Mouse (Mus musculus) liver, embryonic 14.5 days (tissue): ENCODE results near the gene Ccdc170. TPM values are rescaled to one million over a fixed set of nuclear protein-coding genes. Genes with fewer than 3 reads are reported as not detected.
"Not testable (repeated sequence)": the region's sequence is repeated elsewhere in the genome, so short reads cannot be mapped to it uniquely, and the experiment has no call there.

ENCODE experiments used
- ATAC-seq: fragments of 200-750 bp; cut with Nextera tagmentation; 2 replicates; pipeline ENCODE4 v1.8.0; 2017; ENCODE audit warnings: moderate number of reproducible peaks, mild to moderate bottlenecking, moderate library complexity; ENCODE audit not compliant: insufficient read depth
- DNase-seq, 3 experiments: peaks; one replicate each; pipeline ENCODE4 v3.0.0-alpha.2; 2012 to 2013; ENCODE audit warnings: low read depth in 3 of 3, low spot score in 3 of 3
- H3K27ac ChIP-seq: fragments of 300-500 bp; sonication (generic); 2 replicates; pipeline ENCODE4 v1.5.1; 2014; ENCODE audit warnings: moderate library complexity, mild to moderate bottlenecking, control low read depth, inconsistent platforms
- H3K27me3 ChIP-seq: fragments of 300-500 bp; sonication (generic); 2 replicates; pipeline ENCODE4 v1.6.1; 2014; ENCODE audit warnings: mild to moderate bottlenecking, low read length, moderate library complexity; ENCODE audit not compliant: control insufficient read depth, insufficient read depth
- H3K36me3 ChIP-seq: fragments of 300-500 bp; sonication (generic); replicated peaks from 2 replicates; pipeline ENCODE4 v1.6.1; 2014; ENCODE audit warnings: low read depth; ENCODE audit not compliant: control insufficient read depth, insufficient read depth
- H3K4me1 ChIP-seq, 2 experiments: fragments of 200-500 bp in 1 of 2; fragments of 300-500 bp in 1 of 2; sonication (generic) in 1 of 2; replicated peaks; 2 replicates each; pipeline ENCODE4 v1.6.1; 2012 to 2014; ENCODE audit warnings: antibody characterized with exemption in 1 of 2, inconsistent platforms in 1 of 2, low read length in 1 of 2; ENCODE audit not compliant: control insufficient read depth in 2 of 2, insufficient read depth in 2 of 2
- H3K4me2 ChIP-seq: fragments of 300-500 bp; sonication (generic); 2 replicates; pipeline ENCODE4 v1.6.1; 2014; ENCODE audit warnings: low read depth, mild to moderate bottlenecking, control low read depth, moderate library complexity
- H3K4me3 ChIP-seq, 2 experiments: fragments of 200-500 bp in 1 of 2; fragments of 300-500 bp in 1 of 2; sonication (generic) in 1 of 2; 2 replicates each; pipeline ENCODE4 v1.5.1; 2012 to 2014; ENCODE audit warnings: low read depth in 2 of 2, low read length in 2 of 2, mild to moderate bottlenecking in 2 of 2, control low read depth in 1 of 2, inconsistent platforms in 1 of 2, moderate library complexity in 1 of 2; ENCODE audit not compliant: insufficient read depth in 1 of 2
- H3K9ac ChIP-seq: fragments of 300-500 bp; sonication (generic); replicated peaks from 2 replicates; pipeline ENCODE4 v1.6.1; 2014; ENCODE audit warnings: mild to moderate bottlenecking, control low read depth, moderate library complexity
- H3K9me3 ChIP-seq: fragments of 300-500 bp; sonication (generic); 2 replicates; pipeline ENCODE4 v1.6.1; 2016; ENCODE audit warnings: low read length, mixed read lengths; ENCODE audit not compliant: control insufficient read depth
- CTCF ChIP-seq: IDR thresholded peaks from 2 replicates; pipeline ENCODE4 v1.5.1; 2016; ENCODE audit warnings: antibody characterized with exemption, low read depth, control low read depth
- EP300 ChIP-seq: IDR thresholded peaks from 2 replicates; pipeline ENCODE4 v1.6.1; 2016; ENCODE audit warnings: antibody characterized with exemption, low read depth
- WGBS: fragments of 180-500 bp; shearing (Covaris S2); extraction: QIAGEN DNeasy Blood & Tissue Kit; methylation state at CpG from one replicate; pipeline ENCODE4 v1.1.7; 2014; ENCODE audit not compliant: insufficient replicate concordance; 5-methylcytosine and 5-hydroxymethylcytosine counted together
- polyA plus RNA-seq, 2 experiments: library from polyadenylated mRNA; depleted of rRNA in 1 of 2; stranded (reverse) in 1 of 2; unstranded in 1 of 2; fragments of >200 nt; fragmentation: Nextera tagmentation in 1 of 2; extraction: Ambion mirVana in 1 of 2; gene quantifications; 2 replicates each; pipeline versions ENCODE4 v1.2.1 to v1.2.3; 2012 to 2014

Gene Ccdc170
- polyA plus RNA-seq, 2 experiments: not detected

GRCm38 (mm10) chr10:4598916-4599315 lies 116.6 kb downstream of the Ccdc170 start:
- Histone ChIP-seq H3K9me3 (no peaks in the 10 kb centered on the region), H3K27me3 (no peaks in the 10 kb centered on the region), H3K4me2 (no peak overlapping the region), H3K9ac (no peak overlapping the region), H3K4me3 (no peak overlapping the region), H3K27ac (no peak overlapping the region), H3K4me1 (no peaks in the 10 kb centered on the region), H3K36me3 (no peaks in the 10 kb centered on the region)
- ATAC-seq (no peak), DNase-seq (no peak)
- no peak for TF ChIP-seq CTCF
- WGBS: 72% methylated on average over 12 of the region's 12 CpGs

DNA sequence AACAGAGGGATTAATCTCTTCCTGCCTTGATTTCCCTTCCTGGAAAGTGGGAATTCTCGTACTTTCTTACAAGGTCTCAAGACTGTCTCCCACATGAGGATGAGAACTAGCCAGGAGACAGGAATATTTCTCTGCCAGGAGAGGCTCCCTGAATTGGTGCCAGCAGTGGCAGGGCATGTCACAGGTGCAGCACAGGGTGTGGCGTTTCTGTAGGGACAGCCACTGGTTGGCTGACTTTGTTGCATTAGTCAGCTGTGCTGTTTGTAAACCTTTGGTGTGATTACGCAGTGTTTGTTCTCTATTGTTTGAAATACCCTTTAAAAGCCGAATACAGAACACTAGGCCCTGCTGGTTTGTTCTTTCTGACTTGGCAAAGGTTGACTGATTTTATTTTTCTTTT lies 117.3 kb downstream of the Ccdc170 start:
- H3K36me3 ChIP-seq: no peaks in the 10 kb centered on the region
- WGBS: 65% methylated on average over 4 of the region's 4 CpGs
- no peaks in the 10 kb centered on the region for H3K27me3 ChIP-seq
- H3K9me3 ChIP-seq: no peaks in the 10 kb centered on the region
- no peak overlapping the region for H3K4me2 ChIP-seq
- no peak overlapping the region for H3K27ac ChIP-seq
- no peak overlapping the region for H3K4me3 ChIP-seq
- TF ChIP-seq EP300: no peak
- no peak for TF ChIP-seq CTCF
- no peaks in the 10 kb centered on the region for H3K4me1 ChIP-seq
- no peak overlapping the region for H3K9ac ChIP-seq
- DNase-seq: no peak
- no peak for ATAC-seq

GRCm38 (mm10) chr10:4600796-4601474 lies 118.6 kb downstream of the Ccdc170 start:
- no peak overlapping the region for H3K9ac ChIP-seq
- ATAC-seq: no peak

DNA sequence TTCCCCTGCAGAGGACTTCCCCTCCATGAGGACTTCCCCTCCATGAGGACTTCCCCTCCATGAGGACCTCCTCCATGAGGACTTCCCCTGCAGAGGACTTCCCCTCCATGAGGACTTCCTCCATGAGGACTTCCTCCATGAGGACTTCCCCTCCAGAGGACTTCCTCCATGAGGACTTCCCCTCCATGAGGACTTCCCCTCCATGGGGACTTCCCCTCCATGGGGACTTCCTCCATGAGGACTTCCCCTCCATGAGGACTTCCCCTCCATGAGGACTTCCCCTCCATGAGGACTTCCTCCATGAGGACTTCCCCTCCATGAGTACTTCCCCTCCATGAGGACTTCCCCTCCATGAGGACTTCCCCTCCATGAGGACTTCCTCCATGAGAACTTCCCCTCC lies 119.3 kb downstream of the Ccdc170 start:
- not testable (repeated sequence) for H3K4me1 ChIP-seq, DNase-seq, H3K4me2 ChIP-seq, ATAC-seq, H3K27ac ChIP-seq, H3K9ac ChIP-seq, H3K4me3 ChIP-seq, H3K36me3 ChIP-seq, H3K27me3 ChIP-seq, H3K9me3 ChIP-seq

More at GRCm38 (mm10) chr10:4600796-4601474, 118.6 kb downstream of the Ccdc170 start:
- 31% methylated on average over 2 of the region's 2 CpGs for WGBS
- Histone ChIP-seq H3K27ac (no peak overlapping the region), H3K4me2 (no peak overlapping the region), H3K36me3 (no peaks in the 10 kb centered on the region), H3K4me1 (0 out of 4 replicates have a peak, but pooled peaks cover 0 to 2% of the 10 kb centered on the region in 2 experiments), H3K27me3 (no peaks in the 10 kb centered on the region), H3K9me3 (no peaks in the 10 kb centered on the region), H3K4me3 (no peak overlapping the region)
- no peak for DNase-seq
- TF ChIP-seq CTCF (no peak), EP300 (no peak)

- 0 out of 4 replicates have a peak, but pooled peaks cover 0 to 2% of the 10 kb centered on the region in 2 experiments for H3K4me1 ChIP-seq
- ATAC-seq (no peak), DNase-seq (no peak)
- WGBS: 59% methylated on average over 4 of the region's 4 CpGs
- H3K27me3 ChIP-seq: no peaks in the 10 kb centered on the region
- no peaks in the 10 kb centered on the region for H3K9me3 ChIP-seq
- no peak overlapping the region for H3K27ac ChIP-seq
- no peak overlapping the region for H3K4me2 ChIP-seq
- no peaks in the 10 kb centered on the region for H3K36me3 ChIP-seq
- no peak for TF ChIP-seq EP300
- no peak overlapping the region for H3K4me3 ChIP-seq
- H3K9ac ChIP-seq: no peak overlapping the region
Measured at GRCm38 (mm10) chr10:4602466-4602865, 120.2 kb downstream of the Ccdc170 start.
